Mouse (Mus musculus) cerebellum, postnatal 10 days (tissue): ENCODE results near the gene Fyttd1.
"Not testable (repeated sequence)": the region's sequence is repeated elsewhere in the genome, so short reads cannot be mapped to it uniquely, and the experiment has no call there.

Source experiments
- DNase-seq, 2 experiments: peaks; one replicate each; pipeline ENCODE4 v3.0.0; 2021; ENCODE audit warnings: mixed read lengths in 2 of 2

Gene Fyttd1

DNA sequence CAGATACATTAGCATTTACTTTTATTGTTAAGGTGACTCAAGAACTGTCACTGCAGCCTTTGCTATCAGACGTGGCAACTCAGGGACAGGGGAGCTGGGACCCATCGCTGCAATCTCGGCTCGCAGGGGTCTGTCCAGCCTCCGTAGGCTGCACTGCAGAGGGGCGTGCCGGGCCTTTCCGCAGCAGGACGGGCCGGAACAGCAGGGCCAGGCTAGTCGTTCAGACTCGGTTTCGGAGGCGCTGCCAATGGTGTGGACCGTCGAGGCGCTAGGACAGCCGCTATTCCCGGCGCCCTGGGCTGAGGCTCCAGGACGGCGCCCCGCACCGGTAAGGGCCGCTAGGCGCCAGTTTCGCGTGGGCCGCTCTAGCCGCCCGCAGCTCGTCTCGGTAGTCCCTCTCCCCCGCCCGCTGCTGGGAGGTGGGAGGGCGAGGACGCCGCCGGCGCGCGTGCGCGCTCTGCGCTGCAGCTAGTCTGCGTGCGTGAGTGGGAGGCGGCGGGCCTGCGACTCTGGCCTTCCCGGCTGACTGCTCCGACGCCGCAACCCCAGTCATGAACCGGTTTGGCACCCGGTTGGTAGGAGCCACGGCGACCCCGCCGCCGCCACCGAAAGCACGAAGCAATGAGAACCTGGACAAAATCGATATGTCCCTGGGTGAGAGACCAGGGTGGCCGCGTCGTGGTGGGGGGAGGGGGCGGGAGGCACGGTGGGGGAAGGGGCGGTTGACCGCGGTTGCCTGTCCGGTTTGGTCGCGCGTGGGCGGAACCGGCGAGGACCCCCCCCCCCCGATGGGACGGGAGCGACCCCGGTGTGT is at the start of gene Fyttd1, which contains the start of gene Rubcn:
Gene Fyttd1 (plus strand): TSS at position 158 of the 814 bp plus-strand sequence.
Gene Rubcn (minus strand): TSS at position 424 of the 814 bp plus-strand sequence.
- DNase-seq = peak; percentile 97 to 98

DNA sequence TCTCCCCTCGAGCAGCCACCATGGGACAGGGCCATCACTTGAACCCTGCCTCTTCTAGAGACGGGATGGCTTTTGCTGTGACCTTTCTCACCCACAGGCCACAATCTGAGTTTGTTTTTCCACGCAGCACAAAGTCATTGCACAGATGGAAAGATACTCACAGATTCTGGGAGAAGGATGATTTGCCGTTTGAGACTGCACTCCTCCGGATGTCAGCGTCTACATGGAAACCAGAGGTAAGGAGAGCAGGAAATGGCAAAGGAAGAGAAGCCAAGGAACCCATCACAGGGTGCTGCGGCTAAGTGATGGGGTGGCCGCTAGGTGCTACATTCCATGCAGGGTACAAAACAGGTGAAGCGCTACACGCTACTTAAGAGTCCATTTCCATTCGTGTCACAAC is 48.2 kb upstream of the Fyttd1 start:
- DNase-seq = no peak

- no peak for DNase-seq
These were observed 45.8 kb upstream of the Fyttd1 start for GRCm38 (mm10) chr16:32831501-32831900.

DNA sequence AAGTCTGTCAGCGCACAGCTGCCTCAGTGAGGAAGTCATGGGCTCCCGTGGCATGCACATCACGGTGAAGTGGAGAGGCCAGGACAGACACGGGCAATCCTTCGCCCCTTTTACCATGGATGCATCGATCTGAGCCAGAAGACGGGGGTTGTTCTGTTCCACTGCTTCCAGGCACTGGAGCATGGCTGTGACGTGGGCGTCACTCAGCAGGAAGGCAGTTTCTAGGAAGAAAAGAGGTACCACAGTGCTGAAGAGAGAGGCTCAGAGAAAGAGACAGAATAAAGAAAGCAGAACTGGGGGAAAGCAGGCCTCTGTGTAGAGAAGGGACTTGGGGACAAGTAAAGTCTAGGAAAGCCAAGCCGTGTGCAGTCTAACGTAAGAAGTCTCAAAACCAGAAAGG is 30.2 kb upstream of the Fyttd1 start:
- DNase-seq = no peak

- no peak for DNase-seq
These were observed 28.1 kb upstream of the Fyttd1 start for GRCm38 (mm10) chr16:32849042-32849830.

DNA sequence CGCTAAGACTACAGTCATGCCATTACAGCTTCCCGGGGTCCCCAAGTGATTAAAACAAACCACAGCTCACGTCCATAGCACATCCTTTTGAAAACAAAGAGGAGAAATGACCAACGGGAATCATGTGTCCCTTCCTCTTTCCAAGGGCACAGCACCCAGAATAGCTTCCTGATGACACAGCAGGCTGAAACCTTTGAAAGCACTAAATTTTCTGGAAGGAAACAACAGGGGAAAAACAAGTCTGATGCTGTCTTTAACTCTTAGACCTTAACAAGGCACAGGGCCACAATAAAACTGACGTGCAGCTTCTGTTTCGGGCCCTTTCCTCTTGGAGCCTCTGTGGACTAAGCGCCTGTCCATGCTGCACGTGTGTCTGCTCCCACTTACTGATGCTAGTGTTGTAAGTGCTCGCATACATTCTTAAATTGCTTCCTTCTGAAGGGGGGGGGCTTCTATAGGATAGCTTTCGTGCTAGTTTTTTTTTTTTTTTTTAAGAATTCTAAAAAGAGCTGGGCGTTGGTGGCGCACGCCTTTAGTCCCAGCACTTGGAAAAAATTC is 23.7 kb upstream of the Fyttd1 start:
- no peak for DNase-seq

GRCm38 (mm10) chr16:32854050-32854571 is 23.2 kb upstream of the Fyttd1 start:
- no peak for DNase-seq

- DNase-seq = no peak
These were observed 20.5 kb upstream of the Fyttd1 start for GRCm38 (mm10) chr16:32856751-32857150.

GRCm38 (mm10) chr16:32858356-32858755 is 18.9 kb upstream of the Fyttd1 start:
- DNase-seq = no peak

DNA sequence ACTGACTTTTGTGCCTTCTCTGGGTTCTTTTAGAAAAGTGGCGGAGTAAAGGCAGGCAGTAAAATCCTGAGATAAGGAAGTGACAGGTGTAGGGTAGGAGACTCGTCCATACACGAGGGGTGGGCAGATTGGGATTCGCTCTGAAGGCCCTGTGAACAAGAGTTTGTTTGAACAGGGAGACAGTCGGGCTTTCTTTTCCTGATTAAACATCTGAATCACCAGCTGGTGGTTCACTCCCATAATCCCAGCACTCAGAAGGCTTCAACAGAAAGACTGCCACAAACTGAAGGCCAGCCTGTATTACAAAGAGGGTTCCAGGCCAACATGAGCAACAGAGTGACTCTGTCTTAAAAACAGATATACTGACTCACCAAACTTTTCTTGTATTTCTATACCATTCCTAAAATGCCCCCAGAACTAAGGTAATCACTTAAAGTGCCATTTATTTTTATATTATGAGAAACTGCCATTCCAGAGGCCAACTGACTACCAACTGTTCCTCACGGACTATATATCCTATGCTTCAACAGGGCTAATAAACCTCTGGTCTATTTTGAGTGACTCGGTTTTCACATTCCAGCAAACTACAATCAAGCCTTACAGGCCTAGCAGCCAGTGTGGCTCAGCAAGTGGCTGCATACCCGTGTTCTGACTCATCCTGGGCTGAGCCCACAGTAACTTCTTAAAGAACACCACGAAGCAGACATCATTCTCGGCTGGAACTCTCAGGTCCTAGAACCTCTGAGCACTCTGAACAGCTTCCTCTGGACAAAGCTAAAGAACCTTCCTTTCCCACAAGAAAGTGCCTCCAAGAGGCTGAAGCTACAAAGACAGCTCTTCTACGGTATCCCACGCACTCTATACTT is 18.3 kb upstream of the Fyttd1 start:
- DNase-seq = no peak

DNA sequence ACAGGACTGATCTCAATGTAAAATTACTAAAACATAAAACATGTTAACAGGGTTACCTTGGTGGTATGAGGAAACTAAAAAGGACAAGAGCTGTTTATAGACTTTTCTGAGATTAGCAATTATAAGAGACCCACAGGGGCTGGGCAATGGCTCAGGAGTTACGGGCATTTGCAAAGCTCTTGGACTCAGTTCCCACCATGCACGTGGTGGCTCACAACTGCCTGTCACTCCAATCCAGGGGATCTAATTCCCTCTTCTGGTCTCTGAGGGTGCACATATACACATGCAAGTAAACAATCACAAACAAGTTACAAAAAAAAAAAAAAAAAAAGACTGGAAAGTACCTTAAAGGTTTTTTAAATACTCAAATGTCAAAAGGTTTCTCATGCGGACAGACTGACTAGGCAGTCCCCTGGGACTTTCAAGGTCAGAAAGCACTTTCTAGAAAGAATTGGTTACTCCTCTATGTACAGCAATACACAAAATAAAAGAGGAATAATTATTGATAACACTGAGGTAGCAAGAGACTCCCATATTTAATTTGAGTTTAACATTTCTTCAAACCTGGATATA is 15.4 kb upstream of the Fyttd1 start:
- no peak for DNase-seq

GRCm38 (mm10) chr16:32865401-32865800 is 11.9 kb upstream of the Fyttd1 start:
- no peak for DNase-seq

GRCm38 (mm10) chr16:32866713-32867112 is 10.6 kb upstream of the Fyttd1 start:
- DNase-seq = no peak

GRCm38 (mm10) chr16:32867919-32868552 is 9.3 kb upstream of the Fyttd1 start:
- DNase-seq = peak; percentile 93 to 94

- DNase-seq = peak in 1 of 2 experiments; percentile 13
These were observed 7.1 kb upstream of the Fyttd1 start for GRCm38 (mm10) chr16:32870231-32870630.

- no peak for DNase-seq
These were observed 3.9 kb upstream of the Fyttd1 start for GRCm38 (mm10) chr16:32873366-32873765.

GRCm38 (mm10) chr16:32875281-32875680 is 2.0 kb upstream of the Fyttd1 start:
- not testable (repeated sequence) for DNase-seq

GRCm38 (mm10) chr16:32875847-32876246 is 1.5 kb upstream of the Fyttd1 start:
- DNase-seq = no peak

DNA sequence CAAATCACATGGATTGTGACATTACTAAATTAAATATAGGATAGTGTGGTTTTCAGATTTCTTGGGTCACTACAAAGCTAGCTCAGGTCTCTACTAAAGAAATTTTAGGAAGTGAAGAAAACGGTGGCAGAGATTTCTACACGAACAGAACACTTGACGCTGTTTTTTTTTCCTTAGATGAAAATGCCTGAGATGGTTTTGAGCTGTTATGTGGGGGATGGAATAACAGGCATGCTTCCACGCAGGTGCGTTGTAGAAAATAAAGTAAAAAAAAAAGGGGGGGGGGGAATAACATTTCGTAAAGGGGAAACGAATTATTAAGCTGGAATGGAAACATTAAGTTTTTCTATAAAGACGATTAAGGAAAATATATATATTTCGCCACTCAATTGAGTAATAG is 469 bp upstream of the Fyttd1 start:
- DNase-seq = no peak

DNA sequence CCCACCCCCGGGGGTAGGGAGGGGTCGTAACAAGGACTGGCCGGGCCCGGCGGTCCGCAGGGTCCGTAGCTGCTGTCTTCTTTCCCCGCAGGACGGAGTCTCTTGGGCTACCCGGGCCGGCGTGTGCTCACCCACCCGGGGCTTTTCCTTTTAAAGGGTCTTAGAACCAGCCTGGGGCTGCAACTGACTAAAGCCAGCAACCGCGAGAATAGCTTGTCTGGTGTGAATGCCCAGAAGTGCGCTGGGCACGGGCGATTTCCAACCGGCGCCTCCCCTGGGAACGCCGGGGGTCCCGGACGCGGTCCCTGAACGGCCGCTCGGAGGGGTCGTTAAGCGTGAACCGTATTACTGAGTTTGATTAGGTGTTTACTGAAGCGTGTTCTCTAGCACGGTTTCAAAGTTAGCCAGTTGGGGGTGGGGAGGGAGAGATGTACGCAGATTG is 878 bp downstream of the Fyttd1 start:
- no peak for DNase-seq
